Mouse (Mus musculus) granulocyte monocyte progenitor cell, adult 5-6 weeks (primary cell): ENCODE data around the gene Lmo1. TPM values are rescaled to one million over a fixed set of nuclear protein-coding genes. Genes with fewer than 3 reads are reported as not detected.
"Not testable (repeated sequence)": the region's sequence is repeated elsewhere in the genome, so short reads cannot be mapped to it uniquely, and the experiment has no call there.

Experiments used
- ATAC-seq: replicated peaks from 2 replicates; pipeline ENCODE4 v1.8.0; 2016; ENCODE audit warnings: mild to moderate bottlenecking, moderate TSS enrichment, inconsistent platforms; ENCODE audit not compliant: poor library complexity, severe bottlenecking
- total RNA-seq, 2 experiments: library from RNA; stranded (forward) in 1 of 2; stranded (reverse) in 1 of 2; fragments of 200-712, 200-1000 nt in 1 of 2; fragments of >200 nt in 1 of 2; fragmentation: Nextera tagmentation in 1 of 2; gene quantifications; 2 replicates each; pipeline ENCODE4 v1.2.3; 2014 to 2017

Gene Lmo1
- total RNA-seq, 2 experiments from 2014 or later = 9.4 to 23.7 TPM

DNA sequence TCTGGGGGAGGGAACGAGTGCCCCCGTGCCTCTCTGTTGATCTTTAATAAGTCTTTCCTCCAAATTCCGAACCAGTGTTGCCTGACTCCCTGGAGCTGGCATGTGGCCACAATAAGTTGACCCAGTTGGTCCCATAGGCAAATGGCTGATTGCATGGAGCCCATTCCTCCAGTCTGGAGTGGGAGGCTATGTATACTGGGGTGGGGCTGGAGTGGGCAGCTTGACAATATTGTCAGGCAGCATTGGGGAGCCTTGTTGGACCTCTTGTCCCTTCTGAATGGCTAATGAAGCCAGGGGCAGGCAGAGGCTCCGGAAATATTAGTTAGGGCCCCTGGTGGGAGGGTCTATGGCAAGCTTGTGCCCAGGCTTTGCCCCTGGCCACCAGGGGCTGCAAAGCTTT is 59.1 kb downstream of the Lmo1 start:
- ATAC-seq = no peak

DNA sequence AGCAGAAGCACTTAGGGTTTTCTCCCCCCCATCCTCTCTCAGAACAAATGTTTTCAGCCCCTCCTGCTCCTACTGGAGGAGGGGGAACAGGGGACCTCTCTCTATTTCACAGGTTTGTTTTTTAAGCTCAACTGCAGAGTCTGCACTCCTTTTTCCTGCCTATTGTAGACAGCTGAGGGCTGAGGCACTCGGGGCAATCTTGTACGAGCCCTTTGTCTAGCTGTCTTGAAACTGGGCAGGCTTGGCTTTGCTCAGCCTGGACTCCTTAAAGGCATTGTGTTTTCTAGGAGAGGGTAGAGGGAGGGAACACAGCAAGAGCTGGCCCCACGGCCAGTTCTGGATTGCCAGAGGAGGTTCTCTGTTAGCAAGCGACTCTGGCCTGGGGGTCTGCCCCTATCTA is 59.5 kb downstream of the Lmo1 start:
- ATAC-seq = not testable (repeated sequence)

- no peak for ATAC-seq
These were observed 60.1 kb downstream of the Lmo1 start for GRCm38 (mm10) chr7:109114950-109115349.

DNA sequence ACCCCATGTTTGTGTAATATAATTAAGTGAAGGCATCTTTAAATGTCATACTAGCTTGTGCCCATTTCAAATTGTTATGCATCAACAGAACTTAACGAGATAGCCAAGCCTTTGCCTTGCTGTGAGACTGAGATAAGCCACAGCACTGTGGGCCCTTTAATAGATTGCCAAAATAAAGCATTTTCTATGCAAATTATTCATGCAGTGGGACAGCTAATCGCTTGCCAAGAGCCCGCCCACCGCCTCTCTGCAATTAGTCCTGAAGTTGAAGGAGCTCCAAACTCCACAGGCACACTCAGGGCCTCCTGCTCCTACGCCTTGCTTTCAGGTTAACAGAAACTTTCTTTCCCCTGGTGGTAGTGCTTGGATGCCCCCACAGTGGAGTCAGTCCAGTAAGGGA is 64.0 kb downstream of the Lmo1 start:
- ATAC-seq = no peak

DNA sequence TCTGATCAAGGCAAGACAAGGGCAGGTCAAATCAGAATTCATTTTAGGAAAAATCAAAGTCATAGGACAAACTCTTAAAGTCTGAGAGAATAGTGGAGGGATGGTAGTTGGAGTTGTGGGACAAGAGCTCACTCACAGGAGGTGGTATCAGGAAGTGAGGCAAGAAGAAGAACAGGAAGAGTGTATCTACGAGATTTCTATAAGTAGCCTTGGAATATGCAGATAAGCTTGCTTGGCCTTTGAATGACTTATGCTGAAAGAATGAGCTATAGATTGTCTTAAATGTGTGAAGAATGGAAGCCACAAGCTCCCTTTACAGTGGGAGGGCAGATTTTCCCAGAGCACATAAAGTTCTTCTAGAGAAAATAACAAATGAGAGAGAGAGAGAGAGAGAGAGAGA is 70.1 kb downstream of the Lmo1 start:
- no peak for ATAC-seq

- no peak for ATAC-seq
These were observed 73.8 kb downstream of the Lmo1 start for GRCm38 (mm10) chr7:109101167-109101566.

- peak; percentile 77 for ATAC-seq
These were observed 76.6 kb downstream of the Lmo1 start for GRCm38 (mm10) chr7:109098145-109099018.

DNA sequence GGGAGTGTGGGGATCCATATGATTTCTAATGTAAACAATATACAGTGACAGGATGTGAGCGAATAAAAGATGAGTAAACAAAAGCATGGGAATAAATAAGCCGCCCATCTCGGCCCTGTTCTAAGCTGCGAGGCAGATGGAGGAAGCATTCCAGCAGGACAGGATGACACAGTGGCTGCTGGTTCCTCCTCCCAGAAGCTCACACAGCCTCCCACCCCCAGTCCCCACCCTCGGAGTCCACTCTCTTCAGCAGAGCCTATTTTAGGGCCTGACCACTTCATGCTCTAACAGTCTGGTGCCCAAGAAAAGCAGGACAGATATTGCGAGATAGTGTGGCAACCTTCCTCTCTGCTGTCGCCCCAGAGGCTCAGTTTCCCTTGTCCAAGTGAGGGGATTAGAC is 77.8 kb downstream of the Lmo1 start:
- ATAC-seq = no peak

DNA sequence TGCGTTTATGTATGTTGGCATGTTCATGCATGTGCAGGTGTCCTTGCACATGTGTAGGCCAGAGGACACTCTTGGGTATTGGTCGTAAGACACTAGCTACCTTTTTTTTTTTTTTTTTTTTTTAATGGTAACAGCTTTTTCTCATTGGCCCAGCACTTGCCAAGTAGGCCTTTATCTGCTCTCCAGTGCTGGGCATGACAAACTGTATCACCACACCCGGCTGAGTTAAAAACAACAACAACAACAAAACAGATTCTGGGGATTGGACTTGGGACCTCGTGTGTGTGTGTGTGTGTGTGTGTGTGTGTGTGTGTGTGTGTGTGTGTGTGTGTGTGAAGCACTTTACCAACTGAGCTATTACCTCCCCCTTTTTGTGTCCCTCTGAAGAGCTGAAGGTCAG is 78.4 kb downstream of the Lmo1 start:
- no peak for ATAC-seq

DNA sequence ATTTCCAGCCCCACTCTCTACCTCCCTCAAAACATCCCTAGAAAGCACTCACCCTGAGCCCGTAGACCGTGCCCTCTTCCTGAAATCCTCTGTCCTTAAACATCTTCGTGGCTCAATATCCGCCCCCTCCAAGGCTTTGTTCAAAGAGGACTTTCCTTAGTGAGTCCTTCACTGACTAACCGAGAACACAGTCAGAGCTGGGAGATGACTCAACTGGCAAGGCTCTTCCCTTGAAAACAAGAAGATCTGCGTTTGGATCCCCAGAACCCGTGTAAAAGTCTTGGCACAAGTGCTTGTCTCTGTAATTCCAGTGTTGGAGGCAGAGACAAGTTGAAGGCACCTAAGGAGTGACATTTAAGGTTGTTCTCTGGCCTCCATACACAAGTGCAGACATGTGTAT is 80.7 kb downstream of the Lmo1 start:
- ATAC-seq = no peak

DNA sequence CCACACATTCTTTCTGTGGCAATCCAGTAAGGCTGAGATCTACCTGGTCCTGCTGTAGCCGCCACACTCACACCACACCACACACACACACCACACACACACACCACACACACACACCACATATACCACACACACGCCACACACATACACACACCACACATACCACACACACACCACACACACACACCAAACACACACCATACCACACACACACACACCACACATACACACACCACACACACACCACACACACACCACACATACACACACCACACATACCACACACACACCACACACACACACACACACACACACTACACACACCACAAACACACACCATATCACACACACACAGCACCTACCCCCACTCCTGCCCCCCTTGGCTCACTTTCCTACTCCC is 83.7 kb downstream of the Lmo1 start:
- not testable (repeated sequence) for ATAC-seq

Other genes with a start within 250 kb of the Lmo1 start
- 1.2 and 1.7 TPM in 2 replicates for gene Nlrp10, start 245.0 kb downstream of the Lmo1 start, total RNA-seq (2014; fragmentation: Nextera tagmentation)
- 1.4 TPM in 2 replicates for gene Nlrp10, start 245.0 kb downstream of the Lmo1 start, total RNA-seq (2017)
- 236 and 262 TPM in 2 replicates for gene Eif3f, start 240.8 kb downstream of the Lmo1 start, total RNA-seq (2014; fragmentation: Nextera tagmentation)
- gene Eif3f, start 240.8 kb downstream of the Lmo1 start, total RNA-seq (2017) = 54.0 and 70.5 TPM in 2 replicates
- not detected in 2 replicates for gene Tub, start 224.9 kb downstream of the Lmo1 start, total RNA-seq (2014; fragmentation: Nextera tagmentation)
- not detected in 2 replicates for gene Tub, start 224.9 kb downstream of the Lmo1 start, total RNA-seq (2017)
- gene Ric3, start 91.9 kb downstream of the Lmo1 start, total RNA-seq (2014; fragmentation: Nextera tagmentation) = 0.56 and 1.1 TPM in 2 replicates
- gene Ric3, start 91.9 kb downstream of the Lmo1 start, total RNA-seq (2017) = 0.62 and 2.8 TPM in 2 replicates